Mouse (Mus musculus) liver, adult 2 months (tissue): ENCODE results near the gene Sap25. TPM values are rescaled to one million over a fixed set of nuclear protein-coding genes. Genes with fewer than 3 reads are reported as not detected.
"Not testable (repeated sequence)": the region's sequence is repeated elsewhere in the genome, so short reads cannot be mapped to it uniquely, and the experiment has no call there.

Experiments used
- DNase-seq: peaks from one replicate; pipeline ENCODE4 v3.0.0-alpha.2; 2011; ENCODE audit warnings: low read depth, low spot score; ENCODE audit errors: extremely low read depth
- H3K27ac ChIP-seq: fragments of 200-500 bp; replicated peaks from 2 replicates; pipeline ENCODE4 v1.5.1; 2012; ENCODE audit warnings: low read depth, mild to moderate bottlenecking, control low read depth, inconsistent platforms, low read length; ENCODE audit not compliant: insufficient read depth
- H3K27me3 ChIP-seq: fragments of 200-500 bp; 2 replicates; pipeline ENCODE4 v1.6.1; 2012; ENCODE audit warnings: mild to moderate bottlenecking, moderate library complexity, low read length, inconsistent platforms; ENCODE audit not compliant: control insufficient read depth, insufficient read depth
- H3K36me3 ChIP-seq: fragments of 200-500 bp; 2 replicates; pipeline ENCODE4 v1.6.1; 2012; ENCODE audit warnings: low read length, inconsistent platforms; ENCODE audit not compliant: control insufficient read depth, insufficient read depth
- H3K4me1 ChIP-seq: fragments of 200-500 bp; 2 replicates; pipeline ENCODE4 v1.6.1; 2011; ENCODE audit warnings: low read length; ENCODE audit not compliant: control insufficient read depth, insufficient read depth
- H3K4me3 ChIP-seq: fragments of 200-500 bp; 2 replicates; pipeline ENCODE4 v1.5.1; 2011; ENCODE audit warnings: low read depth, mild to moderate bottlenecking, control low read depth, low read length, moderate library complexity; ENCODE audit not compliant: insufficient read depth
- H3K79me2 ChIP-seq: fragments of 200-500 bp; 2 replicates; pipeline ENCODE4 v1.6.1; 2012; ENCODE audit warnings: inconsistent platforms, mild to moderate bottlenecking, low read length, moderate library complexity; ENCODE audit not compliant: control insufficient read depth, insufficient read depth
- H3K9ac ChIP-seq: fragments of 200-500 bp; 2 replicates; pipeline ENCODE4 v1.6.1; 2012; ENCODE audit warnings: low read depth, mild to moderate bottlenecking, control low read depth, inconsistent platforms, low read length
- CTCF ChIP-seq: fragments of 200-500 bp; IDR thresholded peaks from 2 replicates; pipeline ENCODE4 v1.5.1; 2011; ENCODE audit warnings: low read depth, low read length, control low read depth
- POLR2A ChIP-seq: fragments of 200-500 bp; IDR thresholded peaks from 2 replicates; pipeline ENCODE4 v1.6.1; 2011; ENCODE audit warnings: low read length, control low read depth; ENCODE audit not compliant: insufficient read depth; ENCODE audit errors: extremely low read depth
- WGBS: fragments of 180-500 bp; shearing (Covaris S2); methylation state at CpG from one replicate; pipeline ENCODE4 v1.1.7; 2018; 5-methylcytosine and 5-hydroxymethylcytosine counted together
- polyA plus RNA-seq: library from polyadenylated mRNA; depleted of rRNA; stranded (reverse); fragments of >200 nt; gene quantifications from 2 replicates; pipeline ENCODE4 v1.2.3, GENCODE M21; 2012
- total RNA-seq: library from RNA; depleted of rRNA; stranded (reverse); fragments of >200 nt; gene quantifications from 2 replicates; pipeline ENCODE4 v1.2.3, GENCODE M21; 2014

Gene Sap25
- total and polyA plus RNA-seq, 2 experiments, result 0.65 to 22.7 TPM

- Histone ChIP-seq H3K79me2 (no peaks in the 10 kb centered on the region), H3K27ac (no peak overlapping the region), H3K36me3 (no peaks in the 10 kb centered on the region), H3K4me3 (peak overlapping the region; percentile 43; the same call in 1 of the 2 replicates), H3K4me1 (peaks cover 11% of the 10 kb centered on the region), H3K9ac (0 out of 2 replicates have a peak overlapping the region, but pooled peaks have one; percentile 23), H3K27me3 (no peaks in the 10 kb centered on the region)
- DNase-seq, result no peak
- 80% methylated on average over 4 of the region's 4 CpGs for WGBS
- TF ChIP-seq POLR2A (no peak), CTCF (no peak)
Observed at GRCm38 (mm10) chr5:137610056-137610455, 31.1 kb upstream of the Sap25 start.

GRCm38 (mm10) chr5:137610548-137611244, 30.4 kb upstream of the Sap25 start:
- peaks cover 11% of the 10 kb centered on the region for H3K4me1 ChIP-seq
- 32% methylated on average over 12 of the region's 12 CpGs for WGBS
- no peak for DNase-seq
- TF ChIP-seq POLR2A, result no peak
- TF ChIP-seq CTCF, result no peak
- H3K9ac ChIP-seq, result peak overlapping the region; percentile 35; the same call in 1 of the 2 replicates
- no peaks in the 10 kb centered on the region for H3K79me2 ChIP-seq
- H3K27me3 ChIP-seq, result no peaks in the 10 kb centered on the region
- H3K36me3 ChIP-seq, result no peaks in the 10 kb centered on the region
- H3K4me3 ChIP-seq, result peak overlapping the region; percentile 43
- H3K27ac ChIP-seq, result peak overlapping the region; percentile 45

- Histone ChIP-seq H3K36me3 (no peaks in the 10 kb centered on the region), H3K4me3 (peak overlapping the region; percentile 32; the same call in 1 of the 2 replicates)
- DNase-seq, result no peak
Observed at GRCm38 (mm10) chr5:137611245-137611602, 29.9 kb upstream of the Sap25 start.

GRCm38 (mm10) chr5:137613076-137613475, 28.1 kb upstream of the Sap25 start:
- no peak for DNase-seq
- 90% methylated on average over 5 of the region's 5 CpGs for WGBS

More at GRCm38 (mm10) chr5:137611245-137611602, 29.9 kb upstream of the Sap25 start:
- TF ChIP-seq POLR2A, result no peak
- no peak for TF ChIP-seq CTCF
- Histone ChIP-seq H3K9ac (peak overlapping the region; percentile 26; the same call in 1 of the 2 replicates), H3K4me1 (peaks cover 11% of the 10 kb centered on the region), H3K27me3 (peaks cover 2% of the 10 kb centered on the region; the same call in 1 of the 2 replicates), H3K79me2 (no peaks in the 10 kb centered on the region), H3K27ac (peak overlapping the region; percentile 45)
- 18% methylated on average over 6 of the region's 6 CpGs for WGBS

GRCm38 (mm10) chr5:137613550-137613949, 27.6 kb upstream of the Sap25 start, which contains the start of gene Pcolce:
TSS of gene Pcolce (minus strand) at chr5:137613784.
- H3K27me3 ChIP-seq, result peaks cover 4% of the 10 kb centered on the region
- 78% methylated on average over 11 of the region's 11 CpGs for WGBS
- DNase-seq, result no peak
- H3K27ac ChIP-seq, result no peak within 1 kb of the TSS
- no peaks in the 10 kb centered on the region for H3K36me3 ChIP-seq
- H3K4me3 ChIP-seq, result no peak within 1 kb of the TSS
- peaks cover 11% of the 10 kb centered on the region for H3K4me1 ChIP-seq
- no peaks in the 10 kb centered on the region for H3K79me2 ChIP-seq
- no peak for TF ChIP-seq CTCF
- no peak for TF ChIP-seq POLR2A
- H3K9ac ChIP-seq, result no peak within 1 kb of the TSS

More at GRCm38 (mm10) chr5:137613076-137613475, 28.1 kb upstream of the Sap25 start:
- Histone ChIP-seq H3K9ac (no peak overlapping the region), H3K27ac (no peak overlapping the region), H3K79me2 (no peaks in the 10 kb centered on the region), H3K4me1 (peaks cover 11% of the 10 kb centered on the region), H3K4me3 (no peak overlapping the region), H3K27me3 (peaks cover 3% of the 10 kb centered on the region; the same call in 1 of the 2 replicates), H3K36me3 (no peaks in the 10 kb centered on the region)
- TF ChIP-seq CTCF (no peak), POLR2A (no peak)

GRCm38 (mm10) chr5:137614921-137615320, 26.2 kb upstream of the Sap25 start:
- not testable (repeated sequence) for H3K9ac ChIP-seq, DNase-seq, H3K27ac ChIP-seq, H3K36me3 ChIP-seq, H3K4me3 ChIP-seq, H3K27me3 ChIP-seq, H3K79me2 ChIP-seq
- H3K4me1 ChIP-seq, result peaks cover 11% of the 10 kb centered on the region
- WGBS, result 88% methylated on average over 2 of the region's 2 CpGs
